Mouse (Mus musculus): ENCODE measurements around the gene Psen2. TPM values are rescaled to one million over a fixed set of nuclear protein-coding genes. Genes with fewer than 3 reads are reported as not detected.

Gene Psen2
- polyA plus RNA-seq, 1 experiment from 2014 or later, result 18.5 TPM

DNA sequence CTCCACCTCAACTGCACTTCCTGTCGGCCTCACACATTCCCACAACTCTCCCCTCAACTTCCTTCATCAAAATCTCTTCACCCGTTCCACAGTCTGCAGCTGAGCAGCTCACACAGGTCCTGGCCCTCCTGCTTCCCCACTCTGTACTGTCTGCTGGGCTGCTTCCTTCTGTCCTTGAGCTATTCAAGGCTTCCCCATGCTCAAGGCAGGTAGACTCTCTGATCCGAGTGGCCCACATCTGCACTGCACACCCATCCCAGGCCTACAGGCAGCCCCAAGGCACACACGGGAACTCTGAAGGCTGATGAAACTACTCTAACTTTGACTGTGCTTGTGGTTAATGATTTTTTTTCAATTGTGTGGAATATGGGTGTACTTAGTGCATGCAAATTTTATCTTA is 70.4 kb downstream of the Psen2 start:
- H3K27ac ChIP-seq (replicated peaks), result no peak overlapping the region
- H3K9me3 ChIP-seq, result no peaks in the 10 kb centered on the region
- H3K36me3 ChIP-seq, result no peaks in the 10 kb centered on the region
- H3K4me2 ChIP-seq, result no peak overlapping the region
- no peak for ATAC-seq (ENCODE audit: low FRiP score, low read depth)
- WGBS, result 62% methylated on average over 4 of the region's 4 CpGs
- H3K4me3 ChIP-seq, result no peak overlapping the region
- H3K9ac ChIP-seq, result no peak overlapping the region
- peaks cover 14% of the 10 kb centered on the region for H3K4me1 ChIP-seq (replicated peaks)
- H3K27me3 ChIP-seq, result 0 out of 2 replicates have a peak, but pooled peaks cover 3% of the 10 kb centered on the region

DNA sequence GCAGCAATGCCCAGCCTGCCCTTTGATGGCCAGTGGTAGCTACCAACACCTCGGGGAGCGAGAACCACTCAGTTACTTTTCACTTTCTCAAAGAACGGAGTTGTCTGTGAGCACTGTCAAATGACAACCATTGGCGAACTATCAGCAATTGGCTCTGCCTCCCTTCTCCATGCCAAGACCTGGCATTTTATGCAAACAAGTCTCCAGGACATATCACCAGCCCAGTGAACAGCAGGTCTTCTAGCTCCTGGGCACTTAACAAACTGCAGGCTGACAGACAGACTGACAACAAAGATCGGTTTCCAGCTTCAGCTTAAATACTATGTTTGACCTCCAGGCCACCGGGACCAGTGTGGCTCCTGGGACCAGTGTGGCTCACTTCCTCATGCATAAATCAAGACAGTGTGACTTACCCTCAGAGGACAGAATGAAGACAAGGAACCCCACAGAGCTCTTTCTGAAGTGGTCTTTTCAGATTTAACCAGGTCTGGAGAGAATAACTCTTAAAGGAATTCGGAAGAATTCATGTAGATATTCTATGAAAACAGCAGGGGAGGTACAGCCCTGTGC is 71.5 kb downstream of the Psen2 start:
- Histone ChIP-seq H3K4me3 (no peak overlapping the region), H3K36me3 (no peaks in the 10 kb centered on the region), H3K9me3 (no peaks in the 10 kb centered on the region), H3K27me3 (0 out of 2 replicates have a peak, but pooled peaks cover 3% of the 10 kb centered on the region), H3K4me2 (no peak overlapping the region), H3K27ac (replicated peaks) (no peak overlapping the region), H3K9ac (no peak overlapping the region), H3K4me1 (replicated peaks) (peaks cover 14% of the 10 kb centered on the region)
- no peak for ATAC-seq (ENCODE audit: low FRiP score, low read depth)
- WGBS, result 69% methylated on average over 7 of the region's 7 CpGs

DNA sequence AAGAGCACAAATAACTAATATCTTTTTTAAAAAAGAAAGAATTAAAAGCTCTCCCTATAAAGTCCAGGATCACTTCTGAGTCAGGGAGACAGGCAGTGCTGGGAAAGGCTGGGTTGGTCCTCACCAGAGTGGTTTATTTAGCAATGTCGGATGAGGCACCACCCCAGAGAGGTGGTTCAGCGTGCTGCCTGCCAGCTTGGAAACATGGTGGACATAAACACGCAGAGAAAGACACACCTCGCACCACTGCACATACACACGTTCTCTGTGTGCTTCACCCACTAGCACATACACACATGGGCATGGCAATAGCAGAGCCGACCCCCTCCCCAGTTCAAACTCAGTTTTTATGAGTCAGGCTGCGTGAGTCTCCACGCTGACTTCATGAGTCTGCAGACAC is 72.1 kb downstream of the Psen2 start:
- Histone ChIP-seq H3K4me1 (replicated peaks) (peaks cover 9% of the 10 kb centered on the region), H3K27me3 (0 out of 2 replicates have a peak, but pooled peaks cover 3% of the 10 kb centered on the region), H3K4me2 (no peak overlapping the region), H3K9me3 (no peaks in the 10 kb centered on the region), H3K9ac (no peak overlapping the region), H3K27ac (replicated peaks) (no peak overlapping the region), H3K4me3 (no peak overlapping the region), H3K36me3 (no peaks in the 10 kb centered on the region)
- WGBS, result 80% methylated on average over 8 of the region's 8 CpGs
- ATAC-seq (ENCODE audit: low FRiP score, low read depth), result no peak

DNA sequence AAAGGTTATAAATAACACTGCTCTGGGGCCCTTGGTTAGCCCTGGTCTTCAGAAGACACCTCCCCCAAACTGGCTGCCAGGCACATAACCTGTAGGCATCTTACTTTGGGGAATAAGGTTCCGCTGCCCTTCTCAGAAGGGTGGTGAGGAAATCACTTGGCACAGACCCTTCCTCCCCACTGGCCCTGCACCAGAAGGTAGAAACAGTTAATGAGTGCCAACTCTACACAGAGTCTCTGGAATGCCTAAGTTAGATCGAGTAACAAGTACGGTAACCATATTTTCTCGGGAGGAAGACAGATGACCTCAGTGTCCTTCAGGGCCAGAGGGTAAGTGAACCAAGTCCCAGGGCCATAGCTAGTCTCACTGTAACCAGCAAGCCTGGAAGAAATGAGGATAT is 74.3 kb downstream of the Psen2 start:
- H3K36me3 ChIP-seq, result no peaks in the 10 kb centered on the region
- WGBS, result 96% methylated on average over 4 of the region's 4 CpGs
- H3K9ac ChIP-seq, result no peak overlapping the region
- no peaks in the 10 kb centered on the region for H3K9me3 ChIP-seq
- no peak for ATAC-seq (ENCODE audit: low FRiP score, low read depth)
- H3K4me1 ChIP-seq (replicated peaks), result no peaks in the 10 kb centered on the region
- H3K27me3 ChIP-seq, result no peaks in the 10 kb centered on the region
- H3K4me3 ChIP-seq, result no peak overlapping the region
- H3K27ac ChIP-seq (replicated peaks), result no peak overlapping the region
- no peak overlapping the region for H3K4me2 ChIP-seq

DNA sequence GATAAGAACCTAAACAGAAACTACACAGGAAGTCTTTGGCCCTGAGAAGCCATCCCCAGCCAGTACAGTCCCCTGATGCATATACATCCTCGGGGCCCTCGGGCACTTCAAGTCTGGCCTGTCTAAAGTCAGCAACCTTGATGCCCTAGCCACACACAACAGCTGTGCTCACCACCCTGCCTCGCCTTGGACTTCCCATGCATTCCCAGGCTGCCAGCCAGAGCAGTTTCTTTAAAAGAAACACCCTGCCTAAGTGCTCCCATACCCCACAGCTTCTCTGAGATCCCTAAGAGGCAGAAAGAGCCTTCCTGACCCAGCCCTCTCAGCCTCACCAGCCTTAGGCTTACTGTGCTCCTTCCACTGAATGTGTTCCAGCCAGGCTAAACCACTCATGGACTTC is 76.9 kb downstream of the Psen2 start:
- Histone ChIP-seq H3K27me3 (no peaks in the 10 kb centered on the region), H3K4me1 (replicated peaks) (no peaks in the 10 kb centered on the region), H3K9me3 (no peaks in the 10 kb centered on the region), H3K4me2 (no peak overlapping the region), H3K4me3 (no peak overlapping the region), H3K27ac (replicated peaks) (no peak overlapping the region), H3K36me3 (no peaks in the 10 kb centered on the region), H3K9ac (no peak overlapping the region)
- 87% methylated on average over 3 of the region's 3 CpGs for WGBS
- ATAC-seq (ENCODE audit: low FRiP score, low read depth), result no peak

DNA sequence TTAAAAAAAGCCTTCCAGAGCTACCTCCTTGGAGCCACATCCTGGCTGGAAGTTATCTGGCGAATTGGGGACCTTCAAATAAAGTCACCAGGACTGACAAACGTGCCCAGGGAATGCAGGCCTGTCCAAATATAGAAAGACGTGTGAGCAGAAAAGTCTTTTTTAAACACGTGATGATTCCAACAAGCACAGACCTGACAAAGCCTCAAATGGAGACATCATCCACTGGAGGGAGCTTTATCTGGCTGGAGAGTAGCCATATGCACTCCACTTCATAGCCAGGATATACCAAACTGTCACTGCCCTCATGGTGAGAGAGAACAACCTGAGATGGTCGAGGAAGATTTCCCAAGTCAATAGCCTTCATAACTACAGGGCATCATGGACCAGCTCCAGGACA is 77.4 kb downstream of the Psen2 start:
- Histone ChIP-seq H3K9ac (no peak overlapping the region), H3K27me3 (no peaks in the 10 kb centered on the region), H3K27ac (replicated peaks) (no peak overlapping the region), H3K36me3 (no peaks in the 10 kb centered on the region), H3K9me3 (no peaks in the 10 kb centered on the region), H3K4me3 (no peak overlapping the region), H3K4me1 (replicated peaks) (no peaks in the 10 kb centered on the region), H3K4me2 (no peak overlapping the region)
- ATAC-seq (ENCODE audit: low FRiP score, low read depth), result no peak
- WGBS, result 74% methylated on average over 5 of the region's 5 CpGs

DNA sequence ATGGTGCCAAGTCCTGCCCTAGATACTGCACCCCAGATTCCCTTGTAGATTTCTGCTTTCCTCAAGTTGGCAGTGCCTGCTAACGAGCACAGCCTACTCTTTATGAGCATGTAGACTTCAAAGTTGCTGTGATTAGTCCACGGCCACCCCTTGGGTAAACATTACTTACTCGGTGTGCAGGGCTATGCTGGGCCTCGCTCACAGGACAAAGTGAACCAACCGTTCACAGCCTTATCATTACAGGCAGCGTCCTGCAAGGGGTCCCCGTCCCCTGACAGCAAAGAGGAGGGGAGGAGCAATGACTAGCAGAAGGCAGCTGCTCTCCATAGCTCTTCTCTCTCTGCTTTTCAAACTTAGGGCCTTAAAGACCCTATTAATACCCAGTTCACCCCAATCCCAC is 78.5 kb downstream of the Psen2 start:
- Histone ChIP-seq H3K27ac (replicated peaks) (no peak overlapping the region), H3K4me2 (no peak overlapping the region), H3K9me3 (no peaks in the 10 kb centered on the region), H3K4me1 (replicated peaks) (no peaks in the 10 kb centered on the region), H3K4me3 (no peak overlapping the region), H3K27me3 (no peaks in the 10 kb centered on the region), H3K9ac (no peak overlapping the region), H3K36me3 (no peaks in the 10 kb centered on the region)
- WGBS, result 76% methylated on average over 7 of the region's 7 CpGs
- ATAC-seq (ENCODE audit: low FRiP score, low read depth), result no peak

DNA sequence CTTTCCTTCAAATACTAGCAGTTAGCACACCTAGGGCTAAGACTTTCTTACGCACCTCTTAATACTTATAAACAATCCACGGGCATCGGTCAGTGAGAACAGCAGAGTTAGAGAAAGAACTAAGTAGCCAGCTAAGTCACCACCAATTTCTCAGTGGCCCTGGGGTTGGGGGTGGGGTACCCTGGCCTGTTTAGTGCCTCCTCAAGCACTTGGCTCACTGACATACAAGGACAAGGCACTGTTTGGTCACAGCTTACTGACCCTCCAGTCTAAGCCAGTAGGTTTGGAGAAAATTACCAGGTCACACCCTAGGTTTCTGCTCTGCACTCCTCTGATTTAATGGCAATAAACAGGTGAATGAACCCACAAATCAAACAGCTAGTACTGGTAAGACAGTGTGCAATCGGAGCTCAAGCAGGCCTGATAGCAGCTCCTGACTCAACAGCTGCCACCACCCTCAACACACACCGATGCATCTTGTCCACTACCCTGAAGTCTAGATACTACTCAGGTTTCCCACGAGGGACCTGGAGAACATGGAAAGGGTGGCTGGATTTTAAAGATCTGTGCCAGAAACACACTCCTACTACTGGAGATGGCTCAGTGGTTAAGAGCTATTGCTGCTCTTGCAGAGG is 79.6 kb downstream of the Psen2 start:
- WGBS, result 93% methylated on average over 6 of the region's 6 CpGs
- Histone ChIP-seq H3K9me3 (no peaks in the 10 kb centered on the region), H3K4me1 (replicated peaks) (no peaks in the 10 kb centered on the region), H3K9ac (no peak overlapping the region), H3K4me3 (no peak overlapping the region), H3K4me2 (no peak overlapping the region), H3K36me3 (no peaks in the 10 kb centered on the region), H3K27ac (replicated peaks) (no peak overlapping the region), H3K27me3 (no peaks in the 10 kb centered on the region)
- ATAC-seq (ENCODE audit: low FRiP score, low read depth), result no peak

DNA sequence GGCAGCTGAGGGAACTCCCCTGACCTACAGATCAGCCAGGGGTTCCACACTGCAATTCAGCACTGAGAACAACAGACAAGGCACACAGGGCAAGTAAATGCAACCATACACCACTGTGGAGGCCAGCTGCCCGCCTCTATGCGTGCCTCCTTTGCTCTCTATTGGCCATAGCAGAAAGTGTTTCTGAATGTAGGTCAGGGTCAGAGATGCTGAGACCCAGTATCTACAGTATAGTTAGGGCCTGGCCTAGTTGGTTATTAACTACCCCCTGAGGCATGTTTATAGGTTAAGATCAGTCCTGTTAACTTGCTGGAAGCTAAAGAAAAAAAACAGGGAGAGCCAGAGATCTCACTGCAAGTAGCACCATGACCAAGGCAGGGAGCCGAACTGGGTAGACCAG is 80.5 kb downstream of the Psen2 start:
- 67% methylated on average over 3 of the region's 3 CpGs for whole genome bisulfite sequencing
- Histone ChIP-seq H3K27me3 (no peaks in the 10 kb centered on the region), H3K36me3 (no peaks in the 10 kb centered on the region)

DNA sequence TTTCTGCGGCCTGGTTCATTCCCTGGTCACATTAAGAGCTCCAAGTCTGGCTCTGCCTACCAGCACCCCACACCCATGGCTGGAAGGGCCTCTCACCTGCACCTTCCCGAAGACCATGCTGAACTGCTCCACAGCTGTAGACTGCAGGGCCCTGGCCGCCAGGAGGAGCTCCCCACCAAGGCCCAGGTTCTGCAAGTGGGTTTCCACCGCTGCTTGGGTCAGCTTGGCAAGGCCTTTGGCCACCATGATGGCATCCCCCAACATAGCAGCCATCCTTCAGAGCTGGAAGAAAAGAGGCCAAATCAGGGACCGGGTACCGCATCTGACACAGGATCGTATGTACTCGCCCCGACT is 81.3 kb downstream of the Psen2 start:
- H3K9me3 ChIP-seq, result no peaks in the 10 kb centered on the region
- H3K4me2 ChIP-seq, result no peak overlapping the region
- H3K27ac ChIP-seq (replicated peaks), result no peak overlapping the region
- no peak overlapping the region for H3K9ac ChIP-seq
- no peak overlapping the region for H3K4me3 ChIP-seq
- H3K27me3 ChIP-seq, result no peaks in the 10 kb centered on the region
- WGBS, result 86% methylated on average over 9 of the region's 9 CpGs
- no peak for ATAC-seq (ENCODE audit: low FRiP score, low read depth)
- H3K36me3 ChIP-seq, result no peaks in the 10 kb centered on the region
- no peaks in the 10 kb centered on the region for H3K4me1 ChIP-seq (replicated peaks)

More for the DNA sequence above, 80.5 kb downstream of the Psen2 start:
- no peak for ATAC-seq (ENCODE audit: low FRiP score, low read depth)
- H3K9me3 ChIP-seq, result no peaks in the 10 kb centered on the region
- no peak overlapping the region for H3K9ac ChIP-seq
- no peaks in the 10 kb centered on the region for H3K4me1 ChIP-seq (replicated peaks)
- no peak overlapping the region for H3K4me3 ChIP-seq
- H3K4me2 ChIP-seq, result no peak overlapping the region
- no peak overlapping the region for H3K27ac ChIP-seq (replicated peaks)

DNA sequence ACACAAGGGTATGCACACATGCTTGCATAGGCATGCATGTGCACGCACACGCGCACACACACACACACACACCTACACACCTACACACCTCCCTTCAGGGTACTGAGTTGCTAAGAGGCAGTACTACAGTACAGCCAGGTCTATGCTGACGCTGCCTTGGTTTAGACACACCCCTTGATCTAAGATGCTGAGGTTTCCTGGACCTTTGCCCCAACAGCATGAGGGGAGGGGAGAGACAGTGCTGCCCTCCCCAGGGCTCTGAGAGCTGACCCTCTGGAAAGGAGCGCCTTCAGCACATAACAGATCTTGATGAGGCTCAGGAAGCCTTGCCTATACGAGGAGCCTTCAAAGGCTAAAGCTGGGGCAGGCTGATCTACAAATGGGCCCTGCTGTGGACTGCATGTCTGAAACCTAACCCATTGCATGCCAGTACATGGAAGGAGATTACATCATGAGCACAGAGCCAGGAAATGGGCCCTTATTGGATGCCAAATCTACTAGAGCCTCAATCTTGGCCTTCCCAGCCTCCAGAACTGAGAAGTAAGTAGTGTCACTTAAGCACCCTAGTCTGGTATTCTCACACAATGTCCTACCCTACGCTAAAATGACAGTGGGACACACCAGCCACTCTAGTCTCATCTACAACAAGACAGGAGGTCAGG is 81.8 kb downstream of the Psen2 start:
- H3K27me3 ChIP-seq, result no peaks in the 10 kb centered on the region
- no peak overlapping the region for H3K4me2 ChIP-seq
- no peaks in the 10 kb centered on the region for H3K4me1 ChIP-seq (replicated peaks)
- 89% methylated on average over 7 of the region's 7 CpGs for WGBS
- no peak overlapping the region for H3K27ac ChIP-seq (replicated peaks)
- H3K4me3 ChIP-seq, result no peak overlapping the region
- ATAC-seq (ENCODE audit: low FRiP score, low read depth), result no peak
- no peaks in the 10 kb centered on the region for H3K36me3 ChIP-seq
- no peak overlapping the region for H3K9ac ChIP-seq
- H3K9me3 ChIP-seq, result no peaks in the 10 kb centered on the region

DNA sequence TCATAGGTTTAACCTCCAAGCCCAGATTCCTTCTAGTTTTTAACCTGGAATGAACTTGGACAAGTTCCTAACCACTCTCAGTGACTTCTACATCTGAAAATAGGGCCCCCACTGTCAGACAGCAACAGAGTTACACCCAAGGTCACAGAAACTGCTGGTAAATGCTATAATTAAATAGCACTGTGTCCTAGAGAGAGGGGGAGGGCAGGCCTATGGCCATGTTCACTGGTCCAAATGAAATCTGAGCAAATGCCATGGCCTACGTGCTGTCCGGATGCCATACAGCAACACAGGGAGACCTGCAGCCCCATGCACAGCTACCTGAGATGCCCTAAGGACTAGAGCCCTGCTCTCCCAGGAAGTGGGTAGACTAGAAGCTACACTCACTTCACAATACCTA is 83.4 kb downstream of the Psen2 start:
- Histone ChIP-seq H3K4me2 (no peak overlapping the region), H3K9ac (no peak overlapping the region), H3K4me3 (no peak overlapping the region), H3K36me3 (no peaks in the 10 kb centered on the region), H3K4me1 (replicated peaks) (no peaks in the 10 kb centered on the region), H3K9me3 (no peaks in the 10 kb centered on the region), H3K27me3 (no peaks in the 10 kb centered on the region), H3K27ac (replicated peaks) (no peak overlapping the region)
- WGBS, result 86% methylated on average over 2 of the region's 2 CpGs
- ATAC-seq (ENCODE audit: low FRiP score, low read depth), result no peak
